Mouse (Mus musculus): ENCODE data around the gene Zfand3.

- no peak for TF ChIP-seq CTCF (IDR thresholded peaks at IDR 0.05; ENCODE audit: borderline replicate concordance, insufficient read depth, low read length)
- TF ChIP-seq POLR2A (IDR thresholded peaks at IDR 0.05; ENCODE audit: low read depth, low read length) = no peak
Measured at GRCm38 (mm10) chr17:30194091-30194490, 189.6 kb downstream of the Zfand3 start.
